Mouse (Mus musculus): Measurements from ENCODE around the gene Plagl1.
A peak's percentile ranks its signal among the peaks of the same experiment; 100 is the strongest.

The Plagl1 gene

DNA sequence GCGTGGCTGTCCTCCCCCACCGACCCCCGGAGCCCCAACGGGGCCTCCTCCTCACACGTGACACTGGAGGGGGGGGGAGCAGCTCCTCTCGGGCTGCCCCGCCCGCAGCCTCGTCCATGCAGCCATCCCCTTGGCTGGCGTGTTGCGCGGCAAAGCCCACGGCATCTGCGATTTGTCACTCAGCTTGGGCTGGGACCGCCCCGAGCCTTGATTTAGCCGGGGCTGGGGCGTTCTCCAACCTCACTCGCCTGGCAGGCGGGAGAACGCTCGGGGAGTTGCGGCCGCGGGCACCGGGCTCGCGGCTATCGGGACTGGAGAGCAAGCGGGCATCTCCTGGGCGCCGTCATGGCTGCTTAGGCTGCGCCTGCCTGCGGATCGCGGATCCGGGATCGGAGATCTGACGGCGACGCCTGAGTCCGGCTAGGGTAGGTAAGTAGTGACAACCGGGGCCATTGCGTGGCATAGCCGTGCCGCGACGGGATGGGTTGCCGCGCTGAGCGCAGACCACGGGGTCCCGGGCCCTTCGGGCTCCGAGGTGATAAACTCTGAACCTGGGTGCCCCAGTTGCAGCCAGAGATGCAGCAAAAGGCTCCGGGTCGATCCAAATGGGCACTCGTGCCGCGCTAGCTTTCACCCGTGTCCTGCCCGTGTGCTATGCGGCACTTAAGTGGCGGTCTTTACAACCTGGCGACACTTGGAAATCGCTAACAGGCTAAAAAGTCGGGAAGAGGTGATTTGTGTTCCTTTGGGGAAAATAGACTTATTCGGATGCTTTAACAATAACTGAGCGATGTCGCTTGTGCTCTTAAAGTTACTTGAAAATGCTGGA lies 30.5 kb downstream of the Plagl1 start:
- peak; percentile 81 for DNase-seq

DNA sequence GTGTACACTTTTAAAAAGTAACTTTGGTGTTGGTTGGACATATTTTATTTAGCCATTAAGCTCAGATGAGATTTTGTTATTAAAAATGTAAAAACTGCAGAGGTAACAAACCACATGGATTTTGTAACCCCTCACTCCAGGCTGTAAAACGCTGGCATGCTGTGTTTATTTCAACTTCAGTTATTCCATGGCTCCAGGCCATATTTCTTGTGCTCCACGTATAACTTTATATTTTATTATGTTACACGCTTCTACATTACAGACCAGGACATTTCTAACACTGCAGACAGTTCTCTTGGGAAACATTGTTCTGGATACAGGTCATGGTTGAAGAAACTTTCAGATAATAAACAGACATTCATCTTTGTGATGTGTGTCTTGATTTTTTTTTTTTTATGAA lies 32.7 kb downstream of the Plagl1 start:
- no peak for DNase-seq

DNA sequence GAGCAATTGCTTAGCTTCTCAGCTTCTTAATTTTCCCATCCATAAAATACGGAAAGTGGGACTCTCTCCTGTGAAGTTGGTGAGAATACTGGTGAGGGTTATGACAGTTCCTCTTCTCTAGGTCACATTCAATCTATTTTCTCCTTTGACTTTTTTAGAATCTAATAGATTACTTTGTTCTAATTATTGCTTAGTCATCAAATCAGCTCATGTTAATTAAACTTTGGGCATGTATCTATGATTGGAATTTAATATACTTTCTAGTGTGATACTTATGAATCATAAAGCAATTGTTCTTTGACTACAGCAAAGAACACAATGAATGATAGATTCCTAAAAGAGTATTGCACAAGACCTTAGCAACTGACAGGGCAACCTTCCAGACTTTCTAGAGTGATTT lies 38.6 kb downstream of the Plagl1 start:
- DNase-seq, result no peak

DNA sequence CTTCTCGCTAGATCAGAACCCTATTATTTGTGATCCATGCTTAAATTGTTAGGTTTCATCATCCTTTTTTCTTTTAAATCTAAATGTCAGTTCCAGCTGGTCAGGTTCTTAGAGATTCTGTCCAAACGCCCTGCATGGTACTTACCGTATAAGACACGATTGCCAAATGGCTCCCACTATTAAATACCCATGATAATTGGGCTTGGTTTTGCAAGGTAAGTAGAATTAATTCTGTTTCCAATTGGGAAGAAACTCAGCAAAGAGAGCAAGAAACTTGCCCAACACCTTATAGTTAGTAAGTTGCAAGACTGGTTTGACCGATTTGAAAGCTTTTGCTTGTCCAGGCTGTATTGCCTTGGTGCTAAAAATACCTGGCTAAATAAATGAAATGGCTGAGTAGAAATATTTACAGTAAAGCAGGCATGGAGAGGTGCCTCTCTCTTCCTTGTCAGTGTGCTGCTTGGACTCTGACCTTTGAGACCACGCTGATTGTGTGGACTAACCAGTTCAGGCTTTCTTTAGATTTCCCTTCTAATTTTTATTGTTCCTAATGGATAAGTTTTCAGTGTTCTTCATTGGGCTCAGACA lies 39.9 kb downstream of the Plagl1 start:
- no peak for DNase-seq

DNA sequence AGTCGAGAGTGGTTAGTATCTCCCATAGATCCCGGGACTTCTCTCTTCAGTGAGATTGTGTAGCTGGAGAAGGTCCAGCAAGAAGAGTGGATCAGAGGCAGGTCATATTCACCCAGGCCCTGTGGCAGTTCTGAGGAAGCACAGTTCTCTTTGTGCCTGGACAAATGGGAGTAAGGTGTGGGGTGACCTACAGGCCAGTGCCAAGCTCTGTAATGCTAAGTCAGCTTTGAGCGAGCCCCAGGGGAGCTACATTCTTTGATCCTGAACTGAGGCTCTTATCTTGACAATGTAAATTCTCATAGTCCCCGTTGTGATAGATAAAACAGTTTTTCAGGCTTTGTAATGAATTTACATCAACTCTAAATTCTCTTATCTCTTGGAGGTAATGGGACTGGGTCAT lies 42.1 kb downstream of the Plagl1 start:
- no peak for DNase-seq

DNA sequence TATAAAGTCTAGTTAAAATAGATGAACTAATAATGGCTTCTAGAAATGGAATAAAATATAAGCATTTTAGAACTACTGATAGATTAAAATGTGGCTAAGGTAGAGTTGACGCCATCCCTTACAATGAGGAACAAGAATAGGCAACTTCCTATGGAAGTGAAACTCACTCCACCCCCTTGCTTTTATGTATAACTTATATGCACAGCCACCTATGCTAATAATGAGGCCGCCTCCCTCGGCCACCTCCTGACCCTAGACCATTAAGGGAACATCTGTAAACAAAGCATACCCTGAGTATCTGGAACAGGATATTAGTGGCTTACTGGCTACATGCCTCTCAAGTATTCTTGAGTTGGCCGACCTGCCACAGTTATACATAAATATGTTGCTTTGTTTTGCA lies 43.5 kb downstream of the Plagl1 start:
- DNase-seq, result no peak

DNA sequence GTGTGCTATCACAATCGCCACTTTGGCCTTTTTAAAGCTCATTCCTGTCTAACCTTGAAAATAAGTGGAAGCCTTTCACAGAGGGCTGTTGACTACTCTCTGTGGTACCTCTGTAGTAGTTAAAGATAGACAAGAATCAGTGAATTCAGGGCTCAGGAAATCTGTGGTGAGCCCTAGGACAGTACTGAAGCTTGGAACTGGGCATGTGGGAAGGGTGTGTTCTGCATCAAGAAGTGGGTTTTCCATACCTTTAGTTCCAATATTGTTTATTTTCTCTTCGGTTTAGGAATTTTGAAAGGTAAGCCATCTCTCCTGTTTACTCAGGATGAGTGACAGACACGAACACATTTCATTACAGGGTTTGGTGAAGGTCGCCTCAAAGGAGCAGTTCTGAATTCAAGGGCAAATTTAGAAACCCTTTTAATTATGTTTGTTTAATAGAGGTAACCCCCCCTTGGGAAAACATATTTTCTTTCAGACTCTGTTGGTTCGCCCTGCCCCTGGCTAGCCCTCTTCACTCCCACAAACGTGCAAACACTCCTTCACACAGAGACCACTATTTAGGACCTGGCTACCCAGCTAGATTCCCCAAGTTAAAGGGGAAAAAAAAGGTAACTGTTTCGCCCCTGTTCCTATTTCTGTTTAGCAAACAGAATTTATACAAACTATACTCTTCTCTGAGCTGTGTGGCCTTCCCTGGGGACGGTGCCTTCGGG lies 46.8 kb downstream of the Plagl1 start:
- DNase-seq, result no peak

DNA sequence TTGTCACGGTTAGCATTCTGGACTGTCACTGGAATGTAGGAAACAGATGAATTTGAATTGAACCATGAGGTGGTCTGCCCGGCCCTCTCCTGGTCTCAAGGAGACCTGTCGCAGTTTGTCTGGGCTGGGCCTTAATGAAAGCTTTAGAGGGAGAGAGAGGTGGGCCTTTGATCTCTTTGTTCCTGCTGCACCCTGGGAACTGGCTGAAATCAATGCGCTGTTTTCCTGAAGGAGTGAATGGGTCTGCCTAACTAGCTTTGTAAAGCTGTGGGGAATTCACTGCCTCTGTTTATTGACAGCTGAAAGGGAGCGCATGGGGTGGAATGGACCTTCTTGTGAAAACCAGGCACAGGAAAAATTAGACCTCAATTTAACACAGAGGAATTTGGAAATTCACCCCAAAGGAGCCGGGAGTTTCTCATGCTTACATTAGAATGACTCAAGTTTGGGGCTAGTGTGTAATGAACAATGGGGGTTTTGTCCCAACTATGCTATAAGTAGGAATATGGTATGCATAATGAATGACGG lies 47.8 kb downstream of the Plagl1 start:
- no peak for DNase-seq

DNA sequence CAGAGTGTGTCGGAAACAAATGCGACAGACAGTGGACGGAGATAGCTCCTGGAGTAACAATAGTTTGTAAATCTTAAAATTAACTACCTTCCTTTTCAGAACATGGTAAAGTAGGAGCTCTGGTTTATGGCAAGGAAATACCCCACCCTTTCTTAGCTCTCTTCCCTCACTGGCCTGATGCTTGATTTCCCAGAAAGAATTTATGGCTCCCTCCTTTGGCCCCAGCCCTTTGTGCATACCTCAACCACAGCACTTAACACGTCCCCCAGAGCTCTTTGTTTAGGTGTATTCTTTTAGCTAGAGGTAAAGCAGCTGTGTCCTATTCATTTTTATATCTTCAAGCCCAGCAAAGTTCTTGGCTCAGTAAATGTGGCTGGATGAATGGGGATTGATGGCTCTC lies 48.5 kb downstream of the Plagl1 start:
- no peak for DNase-seq

DNA sequence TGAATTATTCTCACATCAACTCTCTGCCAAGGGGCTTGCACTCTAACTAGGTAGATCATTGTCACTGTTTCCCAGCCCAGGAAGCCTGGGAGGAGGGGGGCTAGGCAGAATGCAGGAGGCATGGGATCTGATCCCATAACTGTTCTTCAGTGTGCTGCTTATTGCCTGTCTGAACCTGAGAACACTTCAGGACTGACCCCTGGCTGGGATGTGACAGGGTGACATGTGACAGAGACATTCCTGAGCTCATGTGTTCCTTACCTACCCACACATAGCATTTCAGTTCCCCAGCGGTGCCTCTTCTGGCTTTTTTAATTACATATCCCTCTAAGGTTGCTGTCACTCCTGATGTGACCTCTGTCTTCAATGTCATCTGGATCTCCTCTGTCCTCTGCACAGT lies 49.5 kb downstream of the Plagl1 start:
- no peak for DNase-seq

DNA sequence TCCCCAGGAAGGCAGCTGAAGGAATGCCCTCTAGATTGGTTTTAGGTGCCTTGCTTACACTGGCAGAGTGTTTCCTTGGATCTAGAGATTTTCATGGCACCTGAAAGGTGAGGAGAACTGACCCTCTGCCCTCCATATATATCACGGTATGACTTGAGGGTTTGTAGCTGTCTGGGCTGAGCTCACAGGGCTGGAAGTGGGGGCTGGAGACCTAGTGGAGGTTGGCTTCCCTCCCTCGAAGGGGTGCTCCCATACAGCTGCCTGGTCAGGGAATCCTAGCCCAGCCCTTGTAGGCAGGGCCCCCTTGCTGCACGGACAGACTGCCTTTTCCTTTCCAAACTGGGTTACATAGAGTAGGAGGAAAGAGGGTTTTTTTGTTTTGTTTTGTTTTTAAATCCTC lies 52.5 kb downstream of the Plagl1 start:
- no peak for DNase-seq

DNA sequence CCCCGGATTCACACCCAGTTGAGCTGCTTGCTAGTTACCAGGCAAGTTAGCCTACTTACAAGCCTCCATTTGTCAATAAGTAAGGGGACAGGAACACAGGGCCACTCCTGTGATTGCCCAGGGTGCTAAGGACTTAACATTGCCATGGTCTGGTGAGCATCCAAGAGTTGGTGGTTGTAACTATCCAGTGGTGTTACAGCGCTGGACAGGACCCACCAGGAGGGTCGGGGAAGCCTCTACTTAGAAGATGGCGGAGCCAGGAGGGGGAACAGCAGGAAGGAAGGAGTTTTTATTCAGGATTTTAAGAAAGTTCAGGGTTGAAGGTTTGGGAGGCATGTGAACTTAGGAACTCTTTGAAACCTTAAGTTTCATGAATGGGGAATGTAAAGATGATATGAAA lies 53.3 kb downstream of the Plagl1 start:
- no peak for DNase-seq

DNA sequence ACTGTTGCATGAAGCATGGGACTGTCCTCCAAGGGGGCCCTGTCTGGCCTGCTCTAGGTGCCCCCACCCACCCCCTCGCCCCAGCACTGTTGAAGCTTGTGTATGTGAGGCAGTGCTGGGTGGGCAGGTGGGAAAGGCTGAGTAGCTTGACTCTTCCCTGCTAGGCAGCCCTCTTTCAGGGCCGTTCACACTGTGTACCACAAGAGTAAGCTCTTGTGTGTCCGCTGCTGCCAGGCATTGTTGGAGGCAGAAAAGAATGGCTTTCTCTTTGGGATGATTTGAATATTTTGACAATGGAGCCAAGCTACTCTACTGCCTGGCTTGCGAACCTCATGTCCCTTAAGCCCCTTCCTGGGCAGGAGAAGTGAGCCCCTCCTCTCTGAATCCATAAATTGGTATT lies 54.7 kb downstream of the Plagl1 start:
- DNase-seq, result no peak

DNA sequence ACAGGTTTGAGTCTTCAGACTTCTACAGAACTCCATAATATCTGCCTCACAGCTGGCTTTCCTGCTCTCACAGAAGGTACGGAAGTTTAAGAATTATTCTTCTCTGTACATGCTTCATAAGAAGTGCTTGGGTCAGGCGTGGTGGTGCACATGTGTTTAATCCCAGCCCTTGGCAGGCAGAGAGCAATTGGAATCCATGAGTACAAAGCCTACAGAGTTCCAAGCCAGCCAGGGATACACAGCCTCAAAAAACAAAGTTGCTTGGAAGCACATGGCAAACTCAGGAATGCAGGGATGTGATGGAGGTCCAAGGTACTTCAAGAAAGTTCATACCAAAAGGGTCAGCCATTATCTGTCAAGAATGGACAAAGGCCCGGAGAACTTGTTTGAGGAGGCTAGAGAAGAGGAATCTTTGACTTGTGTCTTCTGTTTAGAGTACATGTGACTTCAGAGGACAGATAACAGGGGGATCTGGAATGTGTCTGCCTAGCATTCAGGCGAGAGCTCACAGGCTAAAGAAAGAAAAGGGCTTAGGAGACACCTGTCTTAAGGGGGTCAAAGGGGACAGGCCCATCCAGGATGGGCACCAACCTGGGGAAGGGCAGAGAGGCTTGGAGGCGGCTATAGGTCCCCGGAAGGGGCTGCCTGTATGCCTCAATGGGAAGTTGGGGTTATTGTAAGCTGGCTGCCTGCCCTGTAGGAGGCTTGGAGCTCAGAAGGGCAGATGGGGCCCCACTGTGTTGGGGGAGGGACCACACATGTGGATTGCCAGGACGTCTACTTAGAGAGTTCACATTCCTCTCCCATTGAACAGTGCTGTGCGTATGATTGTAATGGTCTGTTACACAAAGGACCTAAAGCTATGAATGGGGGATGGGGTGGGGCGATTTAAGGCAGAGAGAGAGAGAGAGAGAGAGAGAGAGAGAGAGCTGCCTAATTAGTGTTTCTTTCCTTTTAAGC lies 56.7 kb downstream of the Plagl1 start:
- no peak for DNase-seq

DNA sequence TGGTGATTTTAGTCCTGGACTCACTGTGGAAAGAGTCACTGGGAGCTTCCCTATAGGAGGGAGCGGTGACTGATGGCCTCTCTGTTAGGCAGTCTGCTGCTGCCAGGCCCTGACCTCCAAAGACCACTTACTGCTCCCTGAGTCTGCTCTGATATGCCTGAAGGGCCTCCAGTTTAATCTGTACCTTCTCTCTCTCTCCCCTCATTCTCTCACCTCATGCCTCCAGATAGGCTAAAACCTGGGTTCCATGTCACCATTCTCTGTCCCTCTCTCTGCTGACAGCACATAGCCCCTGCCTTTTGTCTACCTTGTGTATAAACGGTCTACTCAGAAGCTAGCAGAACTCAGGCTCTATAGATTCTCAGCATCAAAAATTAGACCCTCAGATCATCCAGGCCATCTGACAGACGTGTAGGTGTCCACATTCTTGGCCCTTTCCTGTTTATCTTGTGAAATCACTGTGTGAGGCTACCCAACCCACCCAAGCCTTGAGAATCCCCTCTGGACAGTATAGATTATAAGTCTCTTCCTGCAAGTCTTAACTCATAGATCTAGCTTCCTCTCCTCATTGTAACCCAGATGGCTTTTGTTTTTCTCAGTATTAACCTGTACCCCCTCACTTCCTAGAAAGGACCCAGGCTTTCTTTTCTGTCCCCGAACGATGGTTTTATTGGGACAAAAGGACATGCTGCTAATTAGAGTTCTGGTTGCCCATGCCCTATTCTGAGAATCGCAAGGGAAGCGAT lies 57.9 kb downstream of the Plagl1 start:
- no peak for DNase-seq

DNA sequence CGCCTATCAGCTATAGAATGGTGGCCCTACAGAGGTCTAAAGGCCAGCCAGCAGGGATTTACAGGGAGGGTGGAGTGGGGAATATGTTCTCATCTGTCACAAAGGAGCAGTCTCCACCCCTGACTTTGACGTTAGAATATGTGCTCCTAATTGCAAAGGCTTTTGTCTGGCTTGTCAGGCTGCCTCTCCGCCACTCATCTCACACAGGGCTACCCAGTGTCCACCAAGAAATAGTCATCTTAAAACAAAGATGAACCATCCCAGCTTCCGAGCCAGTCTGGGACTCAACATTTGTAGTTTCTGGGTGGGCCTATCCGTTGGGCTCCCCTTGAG lies 58.4 kb downstream of the Plagl1 start:
- no peak for DNase-seq

DNA sequence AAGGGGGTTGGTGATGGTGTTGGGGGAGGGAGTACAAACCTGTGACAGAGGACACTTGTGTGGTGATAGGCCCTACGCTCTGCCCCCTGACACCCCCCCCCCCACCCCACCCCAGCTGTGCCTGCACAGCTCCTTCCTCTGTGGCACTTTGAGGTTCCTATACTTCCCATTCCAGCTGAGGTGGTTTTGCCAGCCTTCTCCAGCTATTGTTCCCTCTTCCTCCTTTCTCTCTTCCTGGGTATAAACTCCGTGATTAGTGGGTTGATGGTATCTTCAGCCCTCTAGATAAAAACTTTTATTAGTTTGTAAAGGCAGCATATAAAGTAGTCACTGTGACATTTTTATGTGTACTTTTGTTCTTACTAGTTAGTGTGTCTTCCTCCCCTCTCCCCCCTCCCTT lies 59.0 kb downstream of the Plagl1 start:
- no peak for DNase-seq

DNA sequence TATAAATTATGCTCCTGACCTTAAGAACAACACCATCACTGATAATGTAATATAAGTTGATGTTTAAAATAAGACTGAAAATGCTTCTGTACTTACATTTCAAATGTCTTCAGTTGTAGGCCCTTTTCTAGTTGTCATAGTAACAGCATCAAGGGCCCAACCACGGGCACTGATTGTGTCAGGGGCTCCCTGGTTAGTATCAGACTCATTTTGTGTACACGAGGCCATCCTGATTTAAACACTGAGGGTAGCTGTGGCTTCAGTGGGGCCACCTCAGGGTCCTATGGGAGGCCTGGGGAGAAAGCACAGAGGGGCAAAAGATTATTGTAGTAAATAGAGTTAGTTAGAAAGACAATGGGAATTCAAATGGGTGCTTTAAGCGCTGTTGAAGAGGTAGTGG lies 65.5 kb downstream of the Plagl1 start:
- DNase-seq, result no peak

DNA sequence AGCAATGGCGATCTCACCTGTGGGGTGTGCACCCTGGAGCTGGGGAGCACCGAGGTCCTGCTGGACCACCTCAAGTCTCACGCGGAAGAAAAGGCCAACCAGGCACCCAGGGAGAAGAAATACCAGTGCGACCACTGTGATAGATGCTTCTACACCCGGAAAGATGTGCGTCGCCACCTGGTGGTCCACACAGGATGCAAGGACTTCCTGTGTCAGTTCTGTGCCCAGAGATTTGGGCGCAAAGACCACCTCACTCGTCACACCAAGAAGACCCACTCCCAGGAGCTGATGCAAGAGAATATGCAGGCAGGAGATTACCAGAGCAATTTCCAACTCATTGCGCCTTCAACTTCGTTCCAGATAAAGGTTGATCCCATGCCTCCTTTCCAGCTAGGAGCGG lies 67.0 kb downstream of the Plagl1 start:
- peak; percentile 19 for DNase-seq

DNA sequence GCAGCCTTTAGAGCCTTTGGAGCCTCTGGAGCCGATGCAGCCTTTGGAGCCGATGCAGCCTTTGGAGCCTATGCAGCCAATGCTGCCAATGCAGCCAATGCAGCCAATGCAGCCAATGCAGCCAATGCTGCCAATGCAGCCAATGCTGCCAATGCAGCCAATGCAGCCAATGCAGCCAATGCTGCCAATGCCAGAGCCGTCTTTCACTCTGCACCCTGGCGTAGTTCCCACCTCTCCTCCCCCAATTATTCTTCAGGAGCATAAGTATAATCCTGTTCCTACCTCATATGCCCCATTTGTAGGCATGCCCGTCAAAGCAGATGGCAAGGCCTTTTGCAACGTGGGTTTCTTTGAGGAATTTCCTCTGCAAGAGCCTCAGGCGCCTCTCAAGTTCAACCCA lies 67.6 kb downstream of the Plagl1 start:
- DNase-seq, result no peak

DNA sequence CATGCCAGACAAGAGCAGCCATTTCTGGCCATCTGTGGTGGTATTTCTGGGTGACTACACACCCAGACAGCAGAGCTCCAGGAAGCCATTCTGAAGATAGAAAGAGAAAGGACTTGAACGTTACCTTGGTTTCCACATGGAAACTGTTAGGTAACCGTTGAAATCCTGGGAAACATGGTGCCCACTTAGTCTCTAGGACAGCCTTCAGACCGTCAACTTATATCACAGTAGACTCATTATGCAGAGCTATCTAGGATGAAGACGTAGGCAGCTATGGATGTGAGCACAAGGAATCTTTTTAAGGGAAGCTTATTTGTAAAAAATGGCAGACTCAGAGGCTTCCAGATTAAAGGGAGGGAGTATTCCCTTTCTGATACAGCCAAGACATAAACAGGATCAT lies 73.5 kb downstream of the Plagl1 start:
- DNase-seq, result no peak

DNA sequence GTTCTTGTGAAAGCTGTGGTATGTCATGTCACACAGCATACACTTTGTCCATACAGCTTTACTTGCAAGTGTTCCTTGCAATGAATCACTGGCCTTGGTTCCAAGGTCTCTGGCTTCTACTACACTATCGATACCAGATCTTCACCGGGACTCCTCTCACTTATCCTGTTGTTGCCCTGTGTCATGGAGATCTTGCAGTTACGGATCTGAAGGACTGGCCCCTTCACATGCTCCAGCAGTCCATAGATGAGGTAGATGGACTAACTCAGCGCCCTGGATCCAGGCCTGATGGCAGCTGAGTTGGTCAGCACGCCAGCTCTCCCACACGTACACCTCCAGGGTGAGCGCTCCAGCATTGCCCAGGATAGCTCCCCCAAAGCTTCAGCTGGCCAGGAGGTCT lies 75.0 kb downstream of the Plagl1 start:
- no peak for DNase-seq
